Mouse (Mus musculus) hindbrain, embryonic 11.5 days (tissue): ENCODE measurements around the gene Rab3c. TPM values are rescaled to one million over a fixed set of nuclear protein-coding genes. Genes with fewer than 3 reads are reported as not detected.

ENCODE experiments used
- ATAC-seq: fragments of 200-750 bp; cut with Nextera tagmentation; 2 replicates; pipeline ENCODE4 v1.8.0; 2017; ENCODE audit warnings: mild to moderate bottlenecking, moderate TSS enrichment, moderate library complexity; ENCODE audit not compliant: low FRiP score
- DNase-seq: peaks from one replicate; pipeline ENCODE4 v3.0.0-alpha.2; 2015; ENCODE audit warnings: low spot score
- H3K27ac ChIP-seq: fragments of 300-500 bp; sonication (generic); 2 replicates; pipeline ENCODE4 v1.5.1; 2014; ENCODE audit warnings: mild to moderate bottlenecking, low read depth, low read length
- H3K27me3 ChIP-seq: fragments of 300-500 bp; sonication (generic); 2 replicates; pipeline ENCODE4 v1.6.1; 2014; ENCODE audit warnings: mild to moderate bottlenecking, low read length, moderate library complexity, mixed read lengths; ENCODE audit not compliant: control insufficient read depth, insufficient read depth
- H3K36me3 ChIP-seq: fragments of 300-500 bp; sonication (generic); 2 replicates; pipeline ENCODE4 v1.6.1; 2014; ENCODE audit warnings: mild to moderate bottlenecking, low read length, moderate library complexity, mixed read lengths; ENCODE audit not compliant: control insufficient read depth, insufficient read depth
- H3K4me1 ChIP-seq: fragments of 300-500 bp; sonication (generic); replicated peaks from 2 replicates; pipeline ENCODE4 v1.6.1; 2014; ENCODE audit warnings: low read length, mixed read lengths; ENCODE audit not compliant: control insufficient read depth, insufficient read depth
- H3K4me2 ChIP-seq: fragments of 300-500 bp; sonication (generic); replicated peaks from 2 replicates; pipeline ENCODE4 v1.6.1; 2014; ENCODE audit warnings: mild to moderate bottlenecking, low read depth, low read length
- H3K4me3 ChIP-seq: fragments of 300-500 bp; sonication (generic); 2 replicates; pipeline ENCODE4 v1.5.1; 2014; ENCODE audit warnings: low read depth, low read length
- H3K9ac ChIP-seq: fragments of 300-500 bp; sonication (generic); 2 replicates; pipeline ENCODE4 v1.6.1; 2014; ENCODE audit warnings: low read depth, low read length
- H3K9me3 ChIP-seq: fragments of 300-500 bp; sonication (generic); 2 replicates; pipeline ENCODE4 v1.6.1; 2016; ENCODE audit warnings: low read length; ENCODE audit not compliant: control insufficient read depth
- WGBS: fragments of 180-500 bp; shearing (Covaris S2); extraction: QIAGEN DNeasy Blood & Tissue Kit; methylation state at CpG from one replicate; pipeline ENCODE4 v1.1.7; 2014; 5-methylcytosine and 5-hydroxymethylcytosine counted together
- polyA plus RNA-seq: library from polyadenylated mRNA; unstranded; fragments of >200 nt; fragmentation: Nextera tagmentation; extraction: Ambion mirVana; gene quantifications from 2 replicates; pipeline ENCODE4 v1.2.1, GENCODE M21; 2014

Gene Rab3c
- polyA plus RNA-seq, 1 experiment from 2014 or later = 60.1 TPM

GRCm38 (mm10) chr13:110169152-110169551, 111.6 kb downstream of the Rab3c start:
- Histone ChIP-seq H3K9ac (no peak overlapping the region), H3K27ac (no peak overlapping the region), H3K27me3 (no peaks in the 10 kb centered on the region), H3K9me3 (no peaks in the 10 kb centered on the region), H3K4me3 (no peak overlapping the region), H3K4me1 (0 out of 2 replicates have a peak, but pooled peaks cover 2% of the 10 kb centered on the region), H3K36me3 (no peaks in the 10 kb centered on the region), H3K4me2 (no peak overlapping the region)
- no peak for ATAC-seq
- WGBS = 72% methylated on average over 4 of the region's 4 CpGs
- DNase-seq = no peak

GRCm38 (mm10) chr13:110168570-110168969, 112.2 kb downstream of the Rab3c start:
- no peaks in the 10 kb centered on the region for H3K27me3 ChIP-seq
- no peaks in the 10 kb centered on the region for H3K36me3 ChIP-seq
- 0 out of 2 replicates have a peak, but pooled peaks cover 2% of the 10 kb centered on the region for H3K4me1 ChIP-seq
- H3K4me2 ChIP-seq = no peak overlapping the region
- ATAC-seq (no peak), DNase-seq (no peak)
- no peaks in the 10 kb centered on the region for H3K9me3 ChIP-seq
- 84% methylated on average over 4 of the region's 4 CpGs for WGBS
- H3K27ac ChIP-seq = no peak overlapping the region
- H3K4me3 ChIP-seq = no peak overlapping the region
- no peak overlapping the region for H3K9ac ChIP-seq

- H3K36me3 ChIP-seq = no peaks in the 10 kb centered on the region
- H3K4me3 ChIP-seq = no peak overlapping the region
- WGBS = 63% methylated on average over 3 of the region's 3 CpGs
- peak; percentile 89 for ATAC-seq
- 0 out of 2 replicates have a peak, but pooled peaks cover 2% of the 10 kb centered on the region for H3K4me1 ChIP-seq
- no peak overlapping the region for H3K4me2 ChIP-seq
- H3K9ac ChIP-seq = no peak overlapping the region
- H3K27me3 ChIP-seq = no peaks in the 10 kb centered on the region
- no peak overlapping the region for H3K27ac ChIP-seq
- no peaks in the 10 kb centered on the region for H3K9me3 ChIP-seq
- peak; percentile 30 for DNase-seq
These were observed 114.0 kb downstream of the Rab3c start for GRCm38 (mm10) chr13:110166622-110167330.

GRCm38 (mm10) chr13:110159980-110160379, 120.8 kb downstream of the Rab3c start:
- Histone ChIP-seq H3K4me1 (no peaks in the 10 kb centered on the region; the same call in 1 of the 2 replicates), H3K9ac (no peak overlapping the region), H3K9me3 (no peaks in the 10 kb centered on the region), H3K36me3 (no peaks in the 10 kb centered on the region), H3K4me3 (no peak overlapping the region), H3K27ac (no peak overlapping the region), H3K4me2 (no peak overlapping the region), H3K27me3 (no peaks in the 10 kb centered on the region)
- peak; percentile 8; the same call in 1 of the 2 replicates for ATAC-seq
- 63% methylated on average over 4 of the region's 4 CpGs for WGBS
- DNase-seq = no peak

GRCm38 (mm10) chr13:110158588-110159519, 121.9 kb downstream of the Rab3c start:
- Histone ChIP-seq H3K27ac (no peak overlapping the region), H3K9me3 (no peaks in the 10 kb centered on the region), H3K9ac (no peak overlapping the region), H3K4me2 (no peak overlapping the region), H3K4me1 (no peaks in the 10 kb centered on the region; the same call in 1 of the 2 replicates), H3K4me3 (no peak overlapping the region), H3K27me3 (no peaks in the 10 kb centered on the region), H3K36me3 (no peaks in the 10 kb centered on the region)
- DNase-seq = no peak
- whole genome bisulfite sequencing = 69% methylated on average over 7 of the region's 7 CpGs
- ATAC-seq = no peak

GRCm38 (mm10) chr13:110145545-110145944, 135.3 kb downstream of the Rab3c start:
- Histone ChIP-seq H3K27me3 (no peaks in the 10 kb centered on the region), H3K4me1 (no peaks in the 10 kb centered on the region), H3K9me3 (no peaks in the 10 kb centered on the region), H3K9ac (no peak overlapping the region), H3K4me3 (no peak overlapping the region), H3K4me2 (no peak overlapping the region), H3K36me3 (no peaks in the 10 kb centered on the region), H3K27ac (no peak overlapping the region)
- DNase-seq (no peak), ATAC-seq (no peak)
- 49% methylated on average over 3 of the region's 3 CpGs for WGBS

- no peak for ATAC-seq
- H3K9me3 ChIP-seq = no peaks in the 10 kb centered on the region
- H3K4me2 ChIP-seq = no peak overlapping the region
- WGBS = 78% methylated on average over 8 of the region's 8 CpGs
- no peak overlapping the region for H3K27ac ChIP-seq
- H3K4me3 ChIP-seq = no peak overlapping the region
- no peak overlapping the region for H3K9ac ChIP-seq
- H3K36me3 ChIP-seq = no peaks in the 10 kb centered on the region
- no peaks in the 10 kb centered on the region for H3K27me3 ChIP-seq
- no peaks in the 10 kb centered on the region for H3K4me1 ChIP-seq
- no peak for DNase-seq
These were observed 135.8 kb downstream of the Rab3c start for GRCm38 (mm10) chr13:110145019-110145418.

GRCm38 (mm10) chr13:110139339-110139738, 141.5 kb downstream of the Rab3c start:
- H3K36me3 ChIP-seq = no peaks in the 10 kb centered on the region
- H3K27ac ChIP-seq = no peak overlapping the region
- H3K4me1 ChIP-seq = no peaks in the 10 kb centered on the region
- 79% methylated on average over 5 of the region's 5 CpGs for WGBS
- no peaks in the 10 kb centered on the region for H3K27me3 ChIP-seq
- no peak overlapping the region for H3K4me2 ChIP-seq
- H3K4me3 ChIP-seq = no peak overlapping the region
- H3K9me3 ChIP-seq = no peaks in the 10 kb centered on the region
- no peak for DNase-seq
- ATAC-seq = no peak
- no peak overlapping the region for H3K9ac ChIP-seq
